Mouse (Mus musculus) C2C12 (cell line): ENCODE data around the gene Disp3.

Source experiments
- CTCF ChIP-seq: IDR thresholded peaks from one replicate; pipeline ENCODE4 v1.5.1; 2011; ENCODE audit not compliant: control insufficient read depth, insufficient read depth, insufficient read length
- FOSL1 ChIP-seq: IDR thresholded peaks from one replicate; pipeline ENCODE4 v1.8.0; 2011; ENCODE audit warnings: mild to moderate bottlenecking, low read length; ENCODE audit not compliant: poor library complexity, insufficient read depth, severe bottlenecking
- MAX ChIP-seq: IDR thresholded peaks from one replicate; pipeline ENCODE4 v1.6.1; 2011; ENCODE audit warnings: mild to moderate bottlenecking, control low read depth
- MYOD1 ChIP-seq: IDR thresholded peaks from one replicate; pipeline ENCODE4 v1.6.1; 2011; ENCODE audit warnings: low read depth; ENCODE audit not compliant: control insufficient read depth, insufficient read length
- USF1 ChIP-seq: IDR thresholded peaks from one replicate; pipeline ENCODE4 v1.6.1; 2011; ENCODE audit warnings: low read depth, mild to moderate bottlenecking, control low read depth, moderate library complexity

DNA sequence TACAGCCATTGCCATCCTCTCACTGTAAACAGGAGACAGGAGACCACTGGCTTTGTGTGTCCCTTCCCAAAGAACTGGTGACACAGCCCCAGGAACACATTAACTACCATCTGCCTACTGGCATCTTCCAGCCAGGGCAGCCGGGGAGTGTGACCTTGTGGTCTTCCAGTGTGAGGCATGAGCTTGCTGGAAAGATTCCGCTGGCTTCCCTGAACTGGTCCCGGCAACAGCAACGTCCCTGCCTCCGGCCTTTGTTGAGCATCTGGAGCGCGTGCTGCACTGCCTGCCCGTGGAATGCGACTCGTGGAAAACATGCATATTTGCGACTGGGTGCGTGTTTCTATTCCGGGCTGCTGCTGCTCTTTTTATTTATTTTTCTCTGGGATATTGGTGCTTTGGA lies 3.5 kb downstream of the Disp3 start:
- TF ChIP-seq CTCF, result no peak
- no peak for TF ChIP-seq MAX
- TF ChIP-seq MYOD1, result no peak
- TF ChIP-seq USF1, result no peak
- TF ChIP-seq FOSL1, result no peak
